Mouse (Mus musculus): Measurements from ENCODE around the gene Hnrnpr.

Gene Hnrnpr

GRCm38 (mm10) chr4:136310229-136311041, at the start of gene Hnrnpr:
TSS of gene Hnrnpr (plus strand) at chr4:136310942.
- DNase-seq (ENCODE audit: low read depth, low spot score) = peak; percentile 97

- DNase-seq (ENCODE audit: low read depth, low spot score) = no peak
Observed at GRCm38 (mm10) chr4:136261912-136262311, 48.8 kb upstream of the Hnrnpr start.

- DNase-seq (ENCODE audit: low read depth, low spot score) = no peak
Observed at GRCm38 (mm10) chr4:136263555-136263954, 47.2 kb upstream of the Hnrnpr start.

GRCm38 (mm10) chr4:136266716-136267343, 43.9 kb upstream of the Hnrnpr start:
- no peak for DNase-seq (ENCODE audit: low read depth, low spot score)

- no peak for DNase-seq (ENCODE audit: low read depth, low spot score)
Observed at GRCm38 (mm10) chr4:136268912-136269311, 41.8 kb upstream of the Hnrnpr start.

GRCm38 (mm10) chr4:136270648-136271047, 40.1 kb upstream of the Hnrnpr start:
- DNase-seq (ENCODE audit: low read depth, low spot score) = no peak

- DNase-seq (ENCODE audit: low read depth, low spot score) = no peak
Observed at GRCm38 (mm10) chr4:136281097-136281496, 29.6 kb upstream of the Hnrnpr start.

GRCm38 (mm10) chr4:136281611-136282010, 29.1 kb upstream of the Hnrnpr start:
- peak; percentile 74 for DNase-seq (ENCODE audit: low read depth, low spot score)

GRCm38 (mm10) chr4:136282621-136283480, 27.9 kb upstream of the Hnrnpr start:
- no peak for DNase-seq (ENCODE audit: low read depth, low spot score)

- DNase-seq (ENCODE audit: low read depth, low spot score) = peak; percentile 35
Observed at GRCm38 (mm10) chr4:136283783-136284182, 27.0 kb upstream of the Hnrnpr start.

GRCm38 (mm10) chr4:136284455-136284854, 26.3 kb upstream of the Hnrnpr start, which contains the start of gene Zfp46:
TSS of gene Zfp46 (plus strand) at chr4:136284683.
- DNase-seq (ENCODE audit: low read depth, low spot score) = peak; percentile 93

- DNase-seq (ENCODE audit: low read depth, low spot score) = peak; percentile 35
Observed at GRCm38 (mm10) chr4:136284891-136285290, 25.9 kb upstream of the Hnrnpr start.

GRCm38 (mm10) chr4:136285348-136285810, 25.4 kb upstream of the Hnrnpr start:
- peak; percentile 97 for DNase-seq (ENCODE audit: low read depth, low spot score)

- DNase-seq (ENCODE audit: low read depth, low spot score) = peak; percentile 96
Observed at GRCm38 (mm10) chr4:136285811-136286371, 24.9 kb upstream of the Hnrnpr start.

GRCm38 (mm10) chr4:136289918-136290780, 20.6 kb upstream of the Hnrnpr start:
- no peak for DNase-seq (ENCODE audit: low read depth, low spot score)

GRCm38 (mm10) chr4:136290781-136291595, 19.8 kb upstream of the Hnrnpr start:
- no peak for DNase-seq (ENCODE audit: low read depth, low spot score)

- DNase-seq (ENCODE audit: low read depth, low spot score) = no peak
Observed at GRCm38 (mm10) chr4:136291692-136292091, 19.1 kb upstream of the Hnrnpr start.

GRCm38 (mm10) chr4:136295941-136296340, 14.8 kb upstream of the Hnrnpr start:
- no peak for DNase-seq (ENCODE audit: low read depth, low spot score)

GRCm38 (mm10) chr4:136302462-136302861, 8.3 kb upstream of the Hnrnpr start:
- DNase-seq (ENCODE audit: low read depth, low spot score) = no peak

GRCm38 (mm10) chr4:136304181-136304580, 6.6 kb upstream of the Hnrnpr start:
- DNase-seq (ENCODE audit: low read depth, low spot score) = no peak

All from telencephalon, adult 2 months (tissue).